Mouse (Mus musculus): ENCODE data around the gene C530008M17Rik. TPM values are rescaled to one million over a fixed set of nuclear protein-coding genes. Genes with fewer than 3 reads are reported as not detected.

Gene C530008M17Rik
- total RNA-seq, 2 experiments from 2014 or later = 85.4 to 87.6 TPM

DNA sequence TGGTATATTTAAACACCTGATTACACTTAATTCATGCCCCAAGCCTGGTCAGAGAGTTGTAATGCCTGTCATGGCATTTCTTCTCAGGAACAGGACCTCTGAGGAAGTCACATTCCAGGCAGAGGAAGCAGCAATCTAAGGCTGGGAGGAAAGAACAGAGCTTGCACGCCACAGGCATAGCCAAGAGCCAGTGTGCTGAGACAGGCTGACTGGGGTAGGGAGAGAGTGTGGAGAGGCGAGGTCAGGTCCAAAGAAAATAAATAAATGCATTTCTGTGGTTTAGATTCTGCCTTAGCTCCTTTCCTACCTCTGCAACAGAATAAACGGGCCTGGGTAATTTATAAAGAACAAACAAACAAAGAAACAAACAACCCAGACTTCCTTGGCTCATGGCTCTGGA is 104.0 kb downstream of the C530008M17Rik start:
- no peak for DNase-seq (ENCODE audit: low spot score in 2 of 2)
- intact Hi-C loops (cut with DNase I) = no loop called here

DNA sequence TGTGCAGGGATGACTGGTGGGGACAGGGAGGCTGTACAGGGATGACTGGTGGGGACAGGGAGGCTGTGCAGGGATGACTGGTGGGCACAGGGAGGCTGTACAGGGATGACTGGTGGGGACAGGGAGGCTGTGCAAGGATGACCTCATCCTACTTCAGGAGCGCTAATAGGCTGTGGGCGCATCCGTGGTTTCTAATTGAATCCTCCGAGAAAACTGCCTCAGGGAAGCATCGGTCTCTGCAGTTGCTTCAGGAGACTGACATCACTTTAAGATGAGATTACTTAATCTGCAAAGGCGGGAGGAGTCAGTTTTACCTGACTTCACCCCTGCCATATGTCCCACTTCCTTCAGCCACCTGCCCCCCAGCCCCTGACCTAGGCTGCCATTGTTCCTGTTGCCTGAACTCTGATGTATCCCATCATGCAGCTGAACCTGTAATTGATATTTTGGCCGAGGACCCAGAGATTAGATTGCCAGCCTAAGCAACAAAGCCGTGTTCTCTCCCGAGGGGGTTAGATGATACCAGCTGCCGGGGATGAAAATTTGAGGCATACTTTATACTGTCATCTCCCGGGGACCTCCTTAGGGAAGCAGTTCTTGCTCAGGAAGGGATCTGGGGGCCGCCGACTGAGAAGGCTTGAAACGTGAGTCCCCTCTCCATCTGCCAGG is 105.9 kb downstream of the C530008M17Rik start:
- DNase-seq (ENCODE audit: low spot score in 2 of 2) = peak in 1 of 2 experiments; percentile 18
- intact Hi-C loops (cut with DNase I) = no loop called here

DNA sequence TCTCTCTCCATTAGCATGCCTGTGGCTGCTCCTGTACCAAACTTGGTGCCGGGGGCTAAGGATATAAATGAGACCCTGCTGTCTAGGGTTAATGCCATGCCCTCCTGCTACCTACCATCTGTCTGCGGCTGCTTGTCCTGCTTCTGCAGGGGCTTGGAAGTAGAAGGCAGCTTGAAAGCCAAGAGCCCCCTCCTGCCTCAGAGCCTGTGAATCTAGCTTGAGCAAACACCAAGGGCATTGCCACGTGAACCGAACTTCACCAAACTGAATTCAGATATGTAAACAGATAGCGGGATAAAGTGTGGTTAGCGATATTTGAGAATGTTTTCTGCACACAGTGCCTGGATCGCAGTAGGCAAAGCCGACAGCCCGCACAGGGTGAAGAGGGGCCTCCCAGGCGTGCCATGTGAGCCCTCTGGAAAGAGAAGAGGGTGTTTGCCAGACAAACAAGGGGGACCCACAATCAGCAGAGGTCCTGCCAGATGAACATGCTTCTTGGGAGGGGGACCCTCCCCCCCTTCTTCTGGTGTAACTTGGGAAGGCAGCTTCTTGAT is 106.9 kb downstream of the C530008M17Rik start:
- no peak for DNase-seq (ENCODE audit: low spot score in 2 of 2)

DNA sequence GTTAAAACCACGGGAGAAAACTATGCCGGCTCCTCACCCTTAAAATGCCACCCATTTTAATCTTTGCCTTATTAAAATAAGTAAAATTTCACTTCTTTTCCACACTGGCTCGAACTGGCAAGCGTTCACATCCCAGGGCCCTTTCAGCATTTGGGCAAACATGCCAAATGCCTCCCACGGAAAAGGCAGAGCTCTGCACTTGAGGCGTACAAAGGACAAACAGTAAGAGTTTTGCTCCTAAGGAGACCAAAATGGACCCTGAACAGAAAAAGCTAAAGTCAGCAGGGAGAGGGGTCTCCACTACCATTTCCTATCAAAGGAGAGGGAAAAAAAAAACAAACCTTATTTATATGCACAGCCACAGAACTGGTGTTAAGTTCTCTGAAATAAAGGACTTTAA is 107.4 kb downstream of the C530008M17Rik start:
- intact Hi-C loops (cut with DNase I) = no loop called here
- no peak for DNase-seq (ENCODE audit: low spot score in 2 of 2)

More for the DNA sequence above, 106.9 kb downstream of the C530008M17Rik start:
- intact Hi-C loops (cut with DNase I) = no loop called here

DNA sequence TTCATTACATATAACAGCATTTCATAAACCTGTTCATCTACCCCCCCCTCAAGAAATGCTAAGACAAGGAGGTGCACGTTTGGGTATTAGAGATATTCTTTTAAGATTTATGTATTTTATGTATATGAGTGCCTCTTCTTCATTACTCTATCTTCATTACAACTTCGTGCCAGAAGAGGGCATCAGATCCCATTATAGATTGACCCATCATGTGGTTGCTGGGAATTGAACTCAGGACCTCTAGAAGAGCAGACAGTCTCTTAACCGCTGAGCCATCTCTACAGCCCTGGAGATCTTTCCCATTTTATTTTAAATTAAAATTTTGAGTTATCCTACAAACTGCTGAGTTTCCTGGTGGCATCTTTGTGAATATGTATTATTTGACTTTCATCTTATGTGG is 112.7 kb downstream of the C530008M17Rik start:
- intact Hi-C loops (cut with DNase I) = loop anchor here (5.0 kb wide), 1 partner anchor 73 kb away; no protein-coding TSS in a partner anchor
- DNase-seq (ENCODE audit: low spot score in 2 of 2) = no peak

DNA sequence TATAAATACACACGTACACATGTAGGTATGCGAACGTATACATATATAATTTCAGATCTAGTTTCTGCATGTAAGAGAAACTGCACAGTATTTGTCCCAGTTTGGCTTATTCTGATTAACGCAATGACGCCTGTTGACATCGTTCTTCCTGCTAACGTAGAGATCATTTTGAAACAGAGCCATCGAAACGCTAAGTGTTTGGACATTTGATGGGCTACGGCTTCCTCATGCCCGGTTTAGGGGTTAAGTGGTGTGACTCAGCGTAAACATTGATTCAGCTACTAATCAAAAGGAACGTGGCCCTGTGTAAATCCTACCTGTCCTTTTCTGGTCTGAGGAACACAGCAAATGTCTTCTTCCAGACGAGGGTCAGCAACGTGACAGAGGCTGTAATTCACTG is 113.3 kb downstream of the C530008M17Rik start:
- intact Hi-C loops (cut with DNase I) = loop anchor here (5.0 kb wide), 1 partner anchor 73 kb away; no protein-coding TSS in a partner anchor
- no peak for DNase-seq (ENCODE audit: low spot score in 2 of 2)

DNA sequence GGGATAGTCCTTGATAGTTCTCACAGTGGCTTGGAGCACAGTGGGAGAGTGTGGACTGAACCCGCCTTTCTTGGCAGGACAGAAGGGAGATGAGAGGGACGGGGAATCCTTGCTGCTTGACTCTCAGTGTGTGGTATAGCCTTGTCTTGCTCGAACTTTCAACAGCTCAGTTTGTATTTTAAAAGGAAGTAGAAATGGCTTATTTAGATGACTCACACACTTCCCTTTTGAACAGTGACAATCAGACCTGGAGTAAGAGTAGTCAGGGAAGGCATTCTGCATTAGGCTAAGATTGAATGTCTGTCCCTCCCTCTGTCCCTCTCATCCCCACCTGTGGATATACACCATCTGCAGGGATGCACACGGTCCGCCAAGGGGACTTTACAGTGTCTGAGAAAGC is 115.1 kb downstream of the C530008M17Rik start:
- DNase-seq (ENCODE audit: low spot score in 2 of 2) = no peak
- intact Hi-C loops (cut with DNase I) = no loop called here

DNA sequence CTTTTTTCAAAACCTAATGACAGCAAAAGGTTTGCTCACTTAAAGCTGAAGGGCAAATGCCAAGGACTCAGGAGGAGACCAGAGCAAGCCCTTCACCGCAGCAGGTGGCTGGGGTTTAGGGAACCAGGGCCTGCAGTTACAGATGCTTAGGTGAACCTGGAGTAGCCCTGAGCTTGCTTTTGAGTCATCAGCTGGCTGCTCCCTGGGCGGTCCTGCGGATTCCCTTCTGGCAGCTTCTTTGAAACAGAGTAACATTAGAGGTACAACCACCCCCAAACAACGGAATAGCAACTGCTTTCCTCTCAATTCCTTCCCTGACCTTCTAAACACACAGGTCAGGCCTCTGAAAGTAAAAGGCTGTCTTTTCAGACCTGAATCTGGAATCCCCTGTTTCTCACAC is 116.5 kb downstream of the C530008M17Rik start:
- intact Hi-C loops (cut with DNase I) = no loop called here
- DNase-seq (ENCODE audit: low spot score in 2 of 2) = no peak

DNA sequence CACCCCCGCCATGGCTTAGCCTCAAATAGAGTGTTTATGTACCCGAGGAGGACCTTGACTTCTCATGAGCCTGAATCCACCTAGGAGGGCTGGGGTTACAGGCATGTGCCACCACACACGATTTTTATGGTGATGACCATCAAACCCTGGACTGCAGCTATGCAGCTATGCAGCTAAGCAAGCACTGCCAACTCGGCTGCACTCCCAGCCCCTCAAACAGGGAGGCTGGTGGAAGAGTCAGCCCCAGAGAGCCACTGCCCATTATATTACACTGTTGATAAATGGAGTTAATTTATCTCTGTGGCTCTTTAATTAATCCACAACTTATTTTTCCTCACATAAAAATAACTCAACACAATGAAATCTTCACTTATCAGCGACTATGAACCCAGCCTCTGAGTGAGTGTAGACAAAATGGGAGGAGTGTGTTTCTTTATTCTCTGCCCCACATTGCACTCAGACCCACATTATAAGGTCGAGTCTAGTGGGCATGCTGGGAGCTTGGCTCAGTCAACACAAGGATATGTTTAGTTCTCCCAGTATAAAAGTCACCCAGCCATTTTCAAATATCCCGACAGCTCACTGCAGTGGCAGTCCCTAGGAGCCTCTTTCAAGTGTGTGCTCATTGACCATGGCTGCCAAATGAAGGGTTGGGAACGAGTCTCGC is 117.3 kb downstream of the C530008M17Rik start:
- no peak for DNase-seq (ENCODE audit: low spot score in 2 of 2)
- intact Hi-C loops (cut with DNase I) = no loop called here

DNA sequence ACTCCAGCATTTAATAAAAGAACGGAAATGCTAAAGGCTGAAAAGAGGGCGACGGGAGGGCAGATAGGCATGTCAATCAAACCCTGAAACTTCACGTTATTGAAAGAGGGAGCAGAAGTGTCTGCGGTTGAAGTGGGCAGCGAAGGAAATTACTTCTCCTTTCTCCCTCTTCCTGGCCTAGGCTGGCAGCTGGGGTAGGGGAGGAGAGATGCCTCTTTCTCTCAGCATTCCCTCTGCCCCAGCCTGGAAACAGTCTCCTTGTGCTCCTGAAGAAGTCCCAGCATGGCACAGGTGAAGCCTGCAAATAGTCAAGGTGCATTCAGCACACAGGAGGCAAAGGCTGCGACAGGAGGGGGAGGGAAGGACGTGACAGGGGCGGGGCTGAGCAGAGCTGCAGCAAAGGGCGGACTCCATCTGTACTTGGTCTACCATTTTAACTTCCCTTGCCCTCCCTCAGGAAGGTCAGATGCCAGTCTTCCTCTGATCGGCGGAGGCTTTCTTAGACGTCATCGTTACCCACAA is 122.8 kb downstream of the C530008M17Rik start:
- intact Hi-C loops (cut with DNase I) = no loop called here
- no peak for DNase-seq (ENCODE audit: low spot score in 2 of 2)

DNA sequence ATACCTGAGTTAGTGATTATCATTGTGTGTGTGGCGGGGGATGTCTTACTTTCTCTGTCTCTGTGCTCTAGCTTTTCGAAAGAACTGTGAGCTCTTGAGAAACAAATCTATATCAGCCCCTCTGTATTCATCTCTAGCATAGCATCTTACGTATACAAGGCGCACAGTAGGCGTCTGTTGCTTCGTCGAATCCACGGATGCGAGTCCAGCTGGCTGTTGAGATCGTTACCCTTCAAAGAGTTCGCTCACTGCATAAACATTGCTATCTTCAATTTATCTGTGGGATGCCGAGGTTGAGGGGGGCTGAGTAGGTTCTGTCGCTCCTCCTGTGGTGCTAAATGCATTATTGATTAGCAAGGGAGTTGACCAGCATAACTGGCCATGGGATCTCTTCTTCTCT is 125.6 kb downstream of the C530008M17Rik start:
- intact Hi-C loops (cut with DNase I) = loop anchor here (5.0 kb wide), 1 partner anchor 60 kb away; no protein-coding TSS in a partner anchor

DNA sequence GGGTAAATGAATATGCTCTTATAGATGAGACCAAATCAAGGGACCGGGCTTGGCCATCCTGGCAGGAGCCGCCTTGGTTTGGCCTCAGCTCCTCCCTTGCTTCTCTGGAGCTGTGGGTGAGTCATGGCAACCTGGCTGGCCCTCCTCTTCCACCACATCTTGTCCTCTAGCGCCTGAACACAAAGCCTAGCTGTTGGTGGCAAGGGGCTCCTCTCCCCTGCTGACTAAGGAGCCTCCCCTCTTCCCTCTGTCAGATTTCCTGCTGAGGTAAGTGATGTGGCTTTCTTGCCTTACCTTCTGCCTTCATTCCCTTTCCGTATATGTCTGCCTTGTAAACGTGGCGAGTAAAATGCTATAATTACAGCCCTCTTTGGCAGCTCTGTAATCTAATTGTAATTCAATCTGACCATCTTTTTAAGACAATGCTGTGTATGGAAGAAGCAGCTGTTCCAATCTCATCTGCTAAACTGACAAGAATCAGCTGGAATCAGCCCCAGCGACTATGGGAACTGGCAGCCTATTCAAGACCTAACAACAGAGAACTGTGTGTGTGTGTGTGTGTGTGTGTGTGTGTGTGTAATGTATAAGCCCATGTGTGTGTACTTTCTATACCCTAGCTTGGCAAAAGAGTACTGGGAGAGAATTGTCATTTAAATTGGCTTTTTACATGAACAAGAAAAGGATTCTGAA is 126.2 kb downstream of the C530008M17Rik start:
- intact Hi-C loops (cut with DNase I) = loop anchor here (5.0 kb wide), 1 partner anchor 60 kb away; no protein-coding TSS in a partner anchor
- DNase-seq (ENCODE audit: low spot score in 2 of 2) = peak; percentile 34 to 77

More for the DNA sequence above, 125.6 kb downstream of the C530008M17Rik start:
- DNase-seq (ENCODE audit: low spot score in 2 of 2) = no peak

DNA sequence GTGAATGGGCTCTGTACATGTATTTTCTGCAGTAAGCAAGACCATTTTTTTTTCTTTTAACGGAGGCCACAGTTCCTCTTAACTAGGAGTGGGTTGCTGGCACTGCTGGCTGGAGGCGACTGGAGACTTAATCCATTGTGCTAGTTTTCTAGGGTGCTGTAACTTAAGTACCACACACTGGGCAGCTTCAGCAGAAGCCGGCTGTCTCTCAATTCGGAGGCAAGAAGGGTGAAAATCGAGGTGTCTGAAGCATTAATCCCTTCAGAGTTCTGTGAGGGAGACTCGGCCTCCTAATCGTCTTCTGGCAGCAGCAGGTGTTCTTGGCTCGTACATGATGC is 126.8 kb downstream of the C530008M17Rik start:
- no peak for DNase-seq (ENCODE audit: low spot score in 2 of 2)
- intact Hi-C loops (cut with DNase I) = loop anchor here (5.0 kb wide), 1 partner anchor 59 kb away; no protein-coding TSS in a partner anchor

DNA sequence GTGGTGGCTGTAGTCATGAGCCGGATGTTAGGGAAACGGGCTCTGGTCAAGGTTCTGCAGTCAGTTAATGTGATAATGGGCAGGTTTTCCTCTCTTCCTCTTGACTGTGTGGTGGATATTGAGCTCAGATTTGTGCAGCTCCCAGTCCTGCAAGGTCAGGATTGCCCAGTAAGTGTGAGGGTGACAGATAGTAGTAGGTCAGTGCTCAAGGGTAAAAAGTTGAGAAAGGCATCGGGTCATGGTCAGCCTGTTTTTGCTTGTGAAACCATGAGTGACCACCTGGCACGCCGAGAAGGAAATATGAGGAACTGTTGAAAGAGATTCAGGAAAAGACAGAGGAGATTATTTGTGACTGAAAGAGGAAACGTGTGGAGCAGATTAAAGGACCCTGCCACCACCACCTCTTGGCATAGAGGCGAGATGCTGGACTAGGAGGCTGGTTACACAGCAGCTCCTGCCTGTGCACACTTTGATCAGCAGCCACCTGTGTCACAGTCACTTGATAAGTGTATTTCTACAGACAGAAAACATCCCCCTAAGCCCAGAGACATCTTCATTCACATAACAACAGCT is 127.9 kb downstream of the C530008M17Rik start:
- no peak for DNase-seq (ENCODE audit: low spot score in 2 of 2)
- intact Hi-C loops (cut with DNase I) = loop anchor here (5.0 kb wide), 1 partner anchor 58 kb away; no protein-coding TSS in a partner anchor

DNA sequence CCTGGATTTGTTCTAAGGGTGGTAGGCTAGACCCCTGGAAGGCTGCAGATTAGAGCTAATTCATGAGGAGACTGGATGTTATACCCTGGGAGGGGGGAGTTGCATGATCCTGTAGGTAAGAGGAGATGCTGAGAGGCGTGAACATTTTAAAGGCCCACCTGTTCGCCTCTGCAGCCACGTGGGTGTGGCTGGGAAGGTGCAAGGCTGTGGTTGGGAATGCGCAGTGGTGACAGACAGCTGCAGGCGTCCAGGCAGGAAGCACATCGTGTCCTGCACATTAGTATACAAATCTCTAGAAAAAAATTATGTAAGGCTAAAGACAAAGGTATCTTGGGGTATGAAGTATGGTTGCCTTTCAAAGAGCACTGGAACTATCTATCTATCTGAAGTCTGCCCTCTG is 128.7 kb downstream of the C530008M17Rik start:
- DNase-seq (ENCODE audit: low spot score in 2 of 2) = no peak
- intact Hi-C loops (cut with DNase I) = no loop called here

DNA sequence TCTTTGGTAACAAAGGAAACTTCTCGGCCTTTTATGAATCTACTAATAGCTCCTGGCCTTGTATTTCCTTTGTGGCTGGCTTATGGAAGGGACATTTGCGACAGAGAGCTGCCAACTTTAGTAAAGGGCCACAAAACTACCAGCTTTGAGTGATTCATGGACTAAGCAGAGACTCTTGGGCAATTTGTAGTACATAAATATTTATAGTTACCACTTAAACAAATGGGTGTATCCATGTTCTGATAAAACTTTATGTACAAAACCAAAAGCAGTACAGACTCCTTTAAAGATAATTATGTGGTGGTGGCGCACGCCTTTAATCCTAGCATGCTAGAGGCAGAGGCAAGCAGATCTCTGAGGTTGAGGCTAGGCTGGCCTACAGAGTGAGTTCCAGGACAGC is 133.6 kb downstream of the C530008M17Rik start:
- intact Hi-C loops (cut with DNase I) = no loop called here
- DNase-seq (ENCODE audit: low spot score in 2 of 2) = no peak

DNA sequence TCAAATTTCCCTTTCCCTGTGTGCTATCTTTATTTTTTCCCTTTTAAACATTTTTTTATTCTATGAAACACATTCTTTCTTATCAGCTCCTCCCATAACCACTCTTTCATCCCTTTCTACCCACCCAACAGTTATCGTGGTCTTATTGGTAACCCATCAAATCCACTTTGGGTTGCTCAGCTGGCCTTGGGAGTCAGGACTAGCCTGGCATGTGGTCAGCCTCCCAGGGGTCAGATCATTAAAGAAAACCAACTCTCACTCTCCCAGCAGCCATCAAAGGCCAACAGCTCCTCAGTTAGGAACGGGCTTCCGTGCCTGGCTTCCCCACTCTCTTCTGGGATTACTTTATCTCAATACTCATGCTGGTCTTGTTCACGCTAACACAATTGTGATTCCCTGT is 135.0 kb downstream of the C530008M17Rik start:
- intact Hi-C loops (cut with DNase I) = no loop called here

DNA sequence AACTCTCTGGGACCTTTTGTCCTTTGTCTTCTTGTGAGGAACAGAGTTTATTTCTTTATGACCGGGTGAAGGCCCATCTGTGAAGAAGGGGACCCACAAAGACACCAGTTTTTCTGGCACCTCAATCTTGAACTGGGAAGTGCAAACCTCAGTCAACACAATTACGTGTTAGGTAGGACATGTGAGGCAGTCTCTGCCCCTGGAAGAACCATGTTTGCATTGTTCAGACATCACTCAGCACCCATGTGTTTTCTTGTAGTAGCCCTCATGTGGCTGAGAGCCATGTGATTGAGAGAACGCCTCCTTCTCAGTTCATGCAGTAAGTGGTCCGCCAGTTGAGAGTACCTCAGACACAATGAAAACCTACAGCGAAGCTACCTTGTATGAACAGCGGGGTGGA is 136.4 kb downstream of the C530008M17Rik start:
- intact Hi-C loops (cut with DNase I) = no loop called here

More for the DNA sequence above, 135.0 kb downstream of the C530008M17Rik start:
- no peak for DNase-seq (ENCODE audit: low spot score in 2 of 2)

DNA sequence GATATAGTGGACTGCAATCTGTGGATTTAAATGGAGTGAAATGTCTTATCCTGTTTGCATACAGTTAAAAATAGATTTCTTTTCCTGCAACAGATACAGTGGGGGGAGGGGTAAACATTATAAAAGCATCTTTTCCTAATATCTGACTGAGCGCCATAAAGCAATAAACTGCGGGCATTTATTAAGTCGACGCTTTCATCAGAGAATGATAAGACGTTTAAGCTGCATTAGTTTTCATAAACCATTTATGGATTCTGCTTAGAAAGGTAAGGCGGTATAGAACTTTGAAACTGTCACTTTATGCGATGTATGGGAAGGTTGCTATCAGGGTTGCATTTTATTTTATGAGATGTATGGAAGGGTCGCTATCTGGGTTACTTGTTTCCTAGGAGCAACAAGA is 141.7 kb downstream of the C530008M17Rik start:
- intact Hi-C loops (cut with DNase I) = no loop called here

More for the DNA sequence above, 136.4 kb downstream of the C530008M17Rik start:
- DNase-seq (ENCODE audit: low spot score in 2 of 2) = no peak

More for the DNA sequence above, 141.7 kb downstream of the C530008M17Rik start:
- DNase-seq (ENCODE audit: low spot score in 2 of 2) = no peak

All from left cerebral cortex, postnatal 14 days (tissue).